Mouse (Mus musculus) G1E (cell line): ENCODE results near the gene Sult3a2. TPM values are rescaled to one million over a fixed set of nuclear protein-coding genes. Genes with fewer than 3 reads are reported as not detected.
"Not testable (repeated sequence)": the region's sequence is repeated elsewhere in the genome, so short reads cannot be mapped to it uniquely, and the experiment has no call there.

Experiments used
- ATAC-seq: 2 replicates; pipeline ENCODE4 v1.8.0; 2016; ENCODE audit warnings: mild to moderate bottlenecking; ENCODE audit not compliant: insufficient number of reproducible peaks, poor library complexity, low FRiP score, severe bottlenecking; ENCODE audit errors: extremely low read depth
- DNase-seq: peaks from one replicate; pipeline ENCODE4 v3.0.0; 2012; ENCODE audit warnings: low spot score
- H3K27me3 ChIP-seq: 2 replicates; pipeline ENCODE4 v1.6.1; 2012; ENCODE audit warnings: mild to moderate bottlenecking, low read length, inconsistent platforms; ENCODE audit not compliant: insufficient read depth
- H3K36me3 ChIP-seq: replicated peaks from 2 replicates; pipeline ENCODE3; 2012; ENCODE audit warnings: mild to moderate bottlenecking, inconsistent platforms
- H3K4me1 ChIP-seq: 2 replicates; pipeline ENCODE4 v1.6.1; 2012; ENCODE audit warnings: low read depth, low read length, inconsistent platforms, mixed read lengths; ENCODE audit not compliant: insufficient read depth
- H3K4me3 ChIP-seq: 2 replicates; pipeline ENCODE4 v1.5.1; 2012; ENCODE audit warnings: low read depth, mild to moderate bottlenecking, inconsistent platforms, low read length, moderate library complexity, mixed read lengths
- H3K9me3 ChIP-seq: replicated peaks from 2 replicates; pipeline ENCODE4 v1.6.1; 2012; ENCODE audit warnings: inconsistent platforms
- CTCF ChIP-seq: IDR thresholded peaks from 2 replicates; pipeline ENCODE4 v1.5.1; 2012; ENCODE audit warnings: low read depth, low read length, inconsistent platforms, mixed read lengths
- GATA1 ChIP-seq: IDR thresholded peaks from 2 replicates; pipeline ENCODE4 v1.6.1; 2012; ENCODE audit warnings: borderline replicate concordance, low read length, inconsistent platforms, mixed read lengths
- GATA2 ChIP-seq: IDR thresholded peaks from 2 replicates; pipeline ENCODE4 v1.6.1; 2012; ENCODE audit warnings: low read depth, low read length, inconsistent platforms, borderline replicate concordance
- POLR2AphosphoS5 ChIP-seq: IDR thresholded peaks from 2 replicates; pipeline ENCODE4 v1.6.1; 2012; ENCODE audit warnings: low read depth, low read length, inconsistent platforms; ENCODE audit not compliant: insufficient replicate concordance
- TAL1 ChIP-seq: conservative IDR thresholded peaks from 2 replicates; pipeline ENCODE4 v1.6.1; 2012; ENCODE audit warnings: low read depth, low read length, inconsistent platforms, mixed read lengths
- polyA plus RNA-seq: library from polyadenylated mRNA; stranded (reverse); fragments of >175 nt; gene quantifications from 2 replicates; pipeline ENCODE4 v1.2.3, GENCODE M21; 2012
- total RNA-seq, 2 experiments: library from RNA; stranded (forward) in 1 of 2; stranded (reverse) in 1 of 2; fragments of 200-1000 nt in 1 of 2; fragments of >200 nt in 1 of 2; fragmentation: Nextera tagmentation in 1 of 2; gene quantifications; 2 replicates each; pipeline ENCODE4 v1.2.3; 2014 to 2017

Sult3a2 gene
- total RNA-seq (2014; fragmentation: Nextera tagmentation), result not detected in 2 replicates
- not detected in 2 replicates for total RNA-seq (2017)
- polyA plus RNA-seq, result not detected in 2 replicates

GRCm38 (mm10) chr10:33786604-33787003, at the start of gene Sult3a2:
Gene Sult3a2, minus strand, starts transcription at chr10:33786704.
- no peaks in the 10 kb centered on the region for H3K9me3 ChIP-seq

GRCm38 (mm10) chr10:33820892-33821291, 34.4 kb upstream of the Sult3a2 start:
- H3K4me1 ChIP-seq, result no peaks in the 10 kb centered on the region
- H3K9me3 ChIP-seq, result no peaks in the 10 kb centered on the region
- no peak for DNase-seq
- TF ChIP-seq CTCF (no peak), POLR2AphosphoS5 (no peak), TAL1 (no peak), GATA2 (no peak), GATA1 (no peak)
- H3K4me3 ChIP-seq, result no peak overlapping the region
- H3K36me3 ChIP-seq, result no peaks in the 10 kb centered on the region
- ATAC-seq, result no peak
- no peaks in the 10 kb centered on the region for H3K27me3 ChIP-seq

More at GRCm38 (mm10) chr10:33786604-33787003, at the start of gene Sult3a2:
- no peaks in the 10 kb centered on the region for H3K4me1 ChIP-seq
- H3K36me3 ChIP-seq, result no peaks in the 10 kb centered on the region
- H3K4me3 ChIP-seq, result no peak within 1 kb of the TSS
- TF ChIP-seq POLR2AphosphoS5, result no peak
- no peak for TF ChIP-seq GATA2
- TF ChIP-seq TAL1, result no peak
- TF ChIP-seq GATA1, result no peak
- TF ChIP-seq CTCF, result no peak
- no peaks in the 10 kb centered on the region for H3K27me3 ChIP-seq
- ATAC-seq (no peak), DNase-seq (no peak)

DNA sequence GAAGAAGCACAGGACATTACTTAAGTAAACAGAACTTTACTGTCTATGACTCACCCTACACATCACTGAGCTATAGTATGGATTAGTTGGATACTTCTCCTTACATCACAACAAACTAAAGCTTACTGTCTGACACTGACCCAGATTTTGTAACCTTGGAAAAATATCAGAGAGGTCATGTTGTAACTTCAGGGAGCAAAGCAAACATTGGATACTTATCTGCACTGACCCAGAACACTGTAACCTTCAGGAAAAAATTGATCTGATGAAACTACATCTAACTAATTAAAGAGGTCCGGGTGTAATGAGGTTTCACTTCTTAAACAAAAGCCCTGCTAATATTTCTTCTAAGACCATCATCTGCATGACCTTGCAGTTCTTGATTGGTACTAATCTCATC, 30.4 kb upstream of the Sult3a2 start:
- no peak for TF ChIP-seq CTCF
- TF ChIP-seq GATA1, result no peak
- TF ChIP-seq POLR2AphosphoS5, result no peak
- no peak for TF ChIP-seq TAL1
- TF ChIP-seq GATA2, result no peak
- H3K4me3 ChIP-seq, result no peak overlapping the region
- H3K27me3 ChIP-seq, result no peaks in the 10 kb centered on the region
- no peaks in the 10 kb centered on the region for H3K4me1 ChIP-seq
- ATAC-seq (no peak), DNase-seq (no peak)
- no peaks in the 10 kb centered on the region for H3K9me3 ChIP-seq
- H3K36me3 ChIP-seq, result no peaks in the 10 kb centered on the region

GRCm38 (mm10) chr10:33814266-33814665, 27.8 kb upstream of the Sult3a2 start:
- Histone ChIP-seq H3K4me1 (no peaks in the 10 kb centered on the region), H3K36me3 (no peaks in the 10 kb centered on the region), H3K27me3 (no peaks in the 10 kb centered on the region), H3K4me3 (no peak overlapping the region), H3K9me3 (no peaks in the 10 kb centered on the region)
- DNase-seq, result no peak
- ATAC-seq, result no peak
- TF ChIP-seq TAL1 (no peak), GATA2 (no peak), GATA1 (no peak), CTCF (no peak)

GRCm38 (mm10) chr10:33811807-33812206, 25.3 kb upstream of the Sult3a2 start:
- no peak for ATAC-seq
- no peaks in the 10 kb centered on the region for H3K27me3 ChIP-seq
- TF ChIP-seq TAL1, result no peak
- no peak for TF ChIP-seq GATA1
- no peak for TF ChIP-seq CTCF
- TF ChIP-seq POLR2AphosphoS5, result no peak
- TF ChIP-seq GATA2, result no peak

GRCm38 (mm10) chr10:33797221-33797949, 10.9 kb upstream of the Sult3a2 start:
- H3K27me3 ChIP-seq, DNase-seq, H3K9me3 ChIP-seq, H3K4me1 ChIP-seq, H3K36me3 ChIP-seq, H3K4me3 ChIP-seq, ATAC-seq: not testable (repeated sequence)

More at GRCm38 (mm10) chr10:33811807-33812206, 25.3 kb upstream of the Sult3a2 start:
- H3K4me3 ChIP-seq, result no peak overlapping the region
- H3K4me1 ChIP-seq, result no peaks in the 10 kb centered on the region
- no peaks in the 10 kb centered on the region for H3K36me3 ChIP-seq
- no peak for DNase-seq
- no peaks in the 10 kb centered on the region for H3K9me3 ChIP-seq

- H3K9me3 ChIP-seq, H3K36me3 ChIP-seq, DNase-seq, H3K4me3 ChIP-seq, H3K4me1 ChIP-seq, H3K27me3 ChIP-seq, ATAC-seq: not testable (repeated sequence)
These were observed 9.9 kb upstream of the Sult3a2 start for GRCm38 (mm10) chr10:33796269-33796915.

DNA sequence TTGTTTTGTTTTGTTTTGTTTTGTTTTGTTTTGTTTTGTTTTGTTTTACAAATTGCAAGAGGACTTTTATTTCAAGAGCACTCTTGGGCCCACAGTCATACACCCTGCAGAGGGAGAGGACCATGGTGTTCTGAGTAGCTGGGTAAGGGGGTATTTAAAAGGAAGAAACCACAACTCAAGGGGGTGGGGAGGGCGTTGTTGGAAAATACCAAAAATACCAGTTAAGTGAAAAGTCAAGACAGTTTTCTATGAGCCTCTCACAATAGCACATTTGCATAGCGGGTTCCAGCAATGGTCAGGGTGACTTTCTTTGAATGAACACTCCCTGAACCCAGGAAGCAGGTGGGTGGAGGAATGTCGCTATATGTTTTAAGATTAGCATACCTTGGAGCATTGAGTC, 5.7 kb upstream of the Sult3a2 start:
- not testable (repeated sequence) for H3K9me3 ChIP-seq, H3K27me3 ChIP-seq, H3K4me3 ChIP-seq, ATAC-seq, H3K4me1 ChIP-seq, H3K36me3 ChIP-seq, DNase-seq
